Mouse (Mus musculus) hindbrain, embryonic 11.5 days (tissue): ENCODE results near the gene Abca3. TPM values are rescaled to one million over a fixed set of nuclear protein-coding genes. Genes with fewer than 3 reads are reported as not detected.

Experiments
- ATAC-seq: fragments of 200-750 bp; cut with Nextera tagmentation; 2 replicates; pipeline ENCODE4 v1.8.0; 2017; ENCODE audit warnings: mild to moderate bottlenecking, moderate TSS enrichment, moderate library complexity; ENCODE audit not compliant: low FRiP score
- DNase-seq: peaks from one replicate; pipeline ENCODE4 v3.0.0-alpha.2; 2015; ENCODE audit warnings: low spot score
- H3K27ac ChIP-seq: fragments of 300-500 bp; sonication (generic); 2 replicates; pipeline ENCODE4 v1.5.1; 2014; ENCODE audit warnings: mild to moderate bottlenecking, low read depth, low read length
- H3K27me3 ChIP-seq: fragments of 300-500 bp; sonication (generic); 2 replicates; pipeline ENCODE4 v1.6.1; 2014; ENCODE audit warnings: mild to moderate bottlenecking, low read length, moderate library complexity, mixed read lengths; ENCODE audit not compliant: control insufficient read depth, insufficient read depth
- H3K36me3 ChIP-seq: fragments of 300-500 bp; sonication (generic); 2 replicates; pipeline ENCODE4 v1.6.1; 2014; ENCODE audit warnings: mild to moderate bottlenecking, low read length, moderate library complexity, mixed read lengths; ENCODE audit not compliant: control insufficient read depth, insufficient read depth
- H3K4me1 ChIP-seq: fragments of 300-500 bp; sonication (generic); replicated peaks from 2 replicates; pipeline ENCODE4 v1.6.1; 2014; ENCODE audit warnings: low read length, mixed read lengths; ENCODE audit not compliant: control insufficient read depth, insufficient read depth
- H3K4me2 ChIP-seq: fragments of 300-500 bp; sonication (generic); replicated peaks from 2 replicates; pipeline ENCODE4 v1.6.1; 2014; ENCODE audit warnings: mild to moderate bottlenecking, low read depth, low read length
- H3K4me3 ChIP-seq: fragments of 300-500 bp; sonication (generic); 2 replicates; pipeline ENCODE4 v1.5.1; 2014; ENCODE audit warnings: low read depth, low read length
- H3K9ac ChIP-seq: fragments of 300-500 bp; sonication (generic); 2 replicates; pipeline ENCODE4 v1.6.1; 2014; ENCODE audit warnings: low read depth, low read length
- H3K9me3 ChIP-seq: fragments of 300-500 bp; sonication (generic); 2 replicates; pipeline ENCODE4 v1.6.1; 2016; ENCODE audit warnings: low read length; ENCODE audit not compliant: control insufficient read depth
- WGBS: fragments of 180-500 bp; shearing (Covaris S2); extraction: QIAGEN DNeasy Blood & Tissue Kit; methylation state at CpG from one replicate; pipeline ENCODE4 v1.1.7; 2014; 5-methylcytosine and 5-hydroxymethylcytosine counted together
- polyA plus RNA-seq: library from polyadenylated mRNA; unstranded; fragments of >200 nt; fragmentation: Nextera tagmentation; extraction: Ambion mirVana; gene quantifications from 2 replicates; pipeline ENCODE4 v1.2.1, GENCODE M21; 2014

Abca3 gene
- 11.8 and 14.1 TPM in 2 replicates for polyA plus RNA-seq

- DNase-seq (peak; percentile 97), ATAC-seq (peak; percentile 96)
- Histone ChIP-seq H3K9ac (peak within 1 kb of the TSS; percentile 78), H3K27ac (peak within 1 kb of the TSS; percentile 59; the same call in 1 of the 2 replicates), H3K4me2 (peak within 1 kb of the TSS; percentile 92), H3K27me3 (peaks cover 12% of the 10 kb centered on the region), H3K9me3 (no peaks in the 10 kb centered on the region), H3K36me3 (no peaks in the 10 kb centered on the region), H3K4me1 (peaks cover 3% of the 10 kb centered on the region; the same call in 1 of the 2 replicates), H3K4me3 (peak within 1 kb of the TSS; percentile 74)
- 0% methylated on average over 49 of the region's 55 CpGs for WGBS
These were observed at the start of gene Abca3 for GRCm38 (mm10) chr17:24351760-24352357. Gene Abca3 (plus strand): TSS chr17:24351950.

- H3K4me3 ChIP-seq = no peak overlapping the region
- no peak overlapping the region for H3K27ac ChIP-seq
- H3K9me3 ChIP-seq = no peaks in the 10 kb centered on the region
- ATAC-seq (no peak), DNase-seq (peak; percentile 12)
- H3K36me3 ChIP-seq = no peaks in the 10 kb centered on the region
- no peak overlapping the region for H3K4me2 ChIP-seq
- no peaks in the 10 kb centered on the region for H3K4me1 ChIP-seq
- no peaks in the 10 kb centered on the region for H3K27me3 ChIP-seq
- 47% methylated on average over 4 of the region's 4 CpGs for whole genome bisulfite sequencing
- no peak overlapping the region for H3K9ac ChIP-seq
These were observed 44.2 kb upstream of the Abca3 start for GRCm38 (mm10) chr17:24307500-24307899.

GRCm38 (mm10) chr17:24320826-24321225 is 30.9 kb upstream of the Abca3 start:
- Histone ChIP-seq H3K4me3 (no peak overlapping the region), H3K36me3 (no peaks in the 10 kb centered on the region), H3K4me2 (no peak overlapping the region), H3K27ac (no peak overlapping the region), H3K27me3 (no peaks in the 10 kb centered on the region), H3K9ac (no peak overlapping the region), H3K4me1 (no peaks in the 10 kb centered on the region), H3K9me3 (no peaks in the 10 kb centered on the region; the same call in 1 of the 2 replicates)
- 90% methylated on average over 3 of the region's 3 CpGs for WGBS
- ATAC-seq (no peak), DNase-seq (no peak)

- ATAC-seq (no peak), DNase-seq (no peak)
- H3K4me2 ChIP-seq = no peak overlapping the region
- H3K27ac ChIP-seq = no peak overlapping the region
- WGBS = 85% methylated on average over 10 of the region's 10 CpGs
- H3K4me1 ChIP-seq = no peaks in the 10 kb centered on the region
- no peaks in the 10 kb centered on the region for H3K27me3 ChIP-seq
- no peaks in the 10 kb centered on the region for H3K36me3 ChIP-seq
- no peaks in the 10 kb centered on the region for H3K9me3 ChIP-seq
- no peak overlapping the region for H3K9ac ChIP-seq
- no peak overlapping the region for H3K4me3 ChIP-seq
These were observed 26.7 kb upstream of the Abca3 start for GRCm38 (mm10) chr17:24325051-24325450.

GRCm38 (mm10) chr17:24327656-24328055 is 24.1 kb upstream of the Abca3 start:
- H3K4me1 ChIP-seq = no peaks in the 10 kb centered on the region
- H3K27me3 ChIP-seq = no peaks in the 10 kb centered on the region
- no peaks in the 10 kb centered on the region for H3K9me3 ChIP-seq
- DNase-seq (no peak), ATAC-seq (no peak)
- no peak overlapping the region for H3K9ac ChIP-seq
- H3K27ac ChIP-seq = no peak overlapping the region
- no peak overlapping the region for H3K4me3 ChIP-seq
- no peak overlapping the region for H3K4me2 ChIP-seq
- WGBS = 85% methylated on average over 7 of the region's 7 CpGs
- H3K36me3 ChIP-seq = no peaks in the 10 kb centered on the region

- H3K9me3 ChIP-seq = no peaks in the 10 kb centered on the region
- DNase-seq = no peak
- no peak overlapping the region for H3K4me2 ChIP-seq
- H3K4me3 ChIP-seq = no peak overlapping the region
- H3K27me3 ChIP-seq = peaks cover 2% of the 10 kb centered on the region; the same call in 1 of the 2 replicates
- 85% methylated on average over 8 of the region's 8 CpGs for WGBS
- H3K27ac ChIP-seq = no peak overlapping the region
- ATAC-seq = no peak
- no peak overlapping the region for H3K9ac ChIP-seq
- H3K36me3 ChIP-seq = no peaks in the 10 kb centered on the region
- no peaks in the 10 kb centered on the region; the same call in 1 of the 2 replicates for H3K4me1 ChIP-seq
These were observed 7.1 kb upstream of the Abca3 start for GRCm38 (mm10) chr17:24344672-24345071.

GRCm38 (mm10) chr17:24346831-24347230 is 4.9 kb upstream of the Abca3 start:
- H3K27me3 ChIP-seq = peaks cover 12% of the 10 kb centered on the region
- ATAC-seq (no peak), DNase-seq (no peak)
- H3K9ac ChIP-seq = no peak overlapping the region
- H3K4me1 ChIP-seq = no peaks in the 10 kb centered on the region; the same call in 1 of the 2 replicates
- no peak overlapping the region for H3K27ac ChIP-seq
- H3K9me3 ChIP-seq = no peaks in the 10 kb centered on the region
- WGBS = 58% methylated on average over 7 of the region's 7 CpGs
- H3K4me2 ChIP-seq = no peak overlapping the region
- H3K36me3 ChIP-seq = no peaks in the 10 kb centered on the region
- no peak overlapping the region for H3K4me3 ChIP-seq

- Histone ChIP-seq H3K9ac (no peak overlapping the region), H3K4me3 (no peak overlapping the region), H3K27me3 (peaks cover 12% of the 10 kb centered on the region), H3K9me3 (no peaks in the 10 kb centered on the region), H3K27ac (no peak overlapping the region), H3K4me2 (no peak overlapping the region), H3K36me3 (no peaks in the 10 kb centered on the region), H3K4me1 (peaks cover 3% of the 10 kb centered on the region; the same call in 1 of the 2 replicates)
- no peak for ATAC-seq
- no peak for DNase-seq
- WGBS = 74% methylated on average over 2 of the region's 2 CpGs
These were observed 2.6 kb upstream of the Abca3 start for GRCm38 (mm10) chr17:24349176-24349575.
